Mouse (Mus musculus): ENCODE results near the gene Ranbp1. TPM values are rescaled to one million over a fixed set of nuclear protein-coding genes. Genes with fewer than 3 reads are reported as not detected.

Ranbp1 gene
- polyA plus RNA-seq, 1 experiment from 2014 or later = 1,409 TPM

DNA sequence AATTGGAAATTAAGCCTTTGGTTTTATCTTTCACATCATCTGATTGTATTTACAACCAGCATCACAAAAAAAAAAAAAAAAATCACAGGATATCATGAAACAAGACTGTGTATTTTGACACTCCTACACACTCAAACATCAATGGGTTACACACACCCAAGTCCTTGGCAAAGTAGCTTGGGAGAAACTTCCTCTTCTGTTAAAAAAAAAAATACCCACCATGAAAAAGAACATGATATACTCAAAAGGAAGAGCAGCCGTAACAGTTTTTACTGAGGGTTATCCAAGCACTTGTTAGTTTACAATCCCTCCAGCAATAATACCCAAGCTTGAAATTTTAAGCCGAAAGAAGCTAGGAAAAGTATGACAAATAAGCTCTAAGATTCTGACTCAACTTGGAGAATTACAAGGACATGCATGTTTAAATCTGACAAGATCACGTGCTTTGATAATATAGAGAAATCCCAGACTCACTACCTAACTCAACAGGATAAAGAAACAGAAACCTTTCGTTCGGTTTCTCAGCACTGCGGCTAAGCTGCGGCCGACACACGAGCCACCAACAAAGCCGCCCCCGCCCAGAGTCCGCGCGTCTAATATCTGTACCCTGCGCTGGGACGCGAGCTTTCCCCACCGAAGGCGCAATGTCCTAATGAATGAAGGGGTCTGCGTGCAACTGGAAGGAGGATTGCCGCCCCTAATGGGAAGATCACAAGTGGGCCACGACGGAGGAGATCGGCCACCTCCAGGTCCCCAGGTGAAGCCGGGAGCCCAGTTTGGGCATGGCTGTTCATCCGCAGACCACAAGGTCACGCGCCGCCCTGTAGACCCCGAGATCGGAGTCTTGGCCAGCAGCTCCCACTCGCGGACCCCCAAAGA, 772 bp downstream of the Ranbp1 start:
- H3K9me3 ChIP-seq (replicated peaks; ENCODE audit: control insufficient read depth, low read length) = no peaks in the 10 kb centered on the region
- no peaks in the 10 kb centered on the region for H3K27me3 ChIP-seq (ENCODE audit: control insufficient read depth, insufficient read depth, low read length)
- H3K9ac ChIP-seq (replicated peaks; ENCODE audit: low read length) = peak overlapping the region; percentile 98
- peak overlapping the region; percentile 89 for H3K27ac ChIP-seq (replicated peaks; ENCODE audit: low read depth, low read length)
- DNase-seq (ENCODE audit: low spot score) (peak; percentile 49), ATAC-seq (replicated peaks; ENCODE audit: insufficient number of reproducible peaks, low FRiP score, low TSS enrichment, low read depth) (no peak)
- H3K4me2 ChIP-seq (ENCODE audit: low read depth, low read length) = peak overlapping the region; percentile 63
- H3K36me3 ChIP-seq (replicated peaks; ENCODE audit: control insufficient read depth, insufficient read depth, low read depth, low read length) = peaks cover 21% of the 10 kb centered on the region
- H3K4me1 ChIP-seq (ENCODE audit: control insufficient read depth, insufficient read depth, low read length) = 0 out of 2 replicates have a peak, but pooled peaks cover 2% of the 10 kb centered on the region
- 1% methylated on average over 33 of the region's 33 CpGs for WGBS
- H3K4me3 ChIP-seq (ENCODE audit: low read depth, low read length) = peak overlapping the region; percentile 96

DNA sequence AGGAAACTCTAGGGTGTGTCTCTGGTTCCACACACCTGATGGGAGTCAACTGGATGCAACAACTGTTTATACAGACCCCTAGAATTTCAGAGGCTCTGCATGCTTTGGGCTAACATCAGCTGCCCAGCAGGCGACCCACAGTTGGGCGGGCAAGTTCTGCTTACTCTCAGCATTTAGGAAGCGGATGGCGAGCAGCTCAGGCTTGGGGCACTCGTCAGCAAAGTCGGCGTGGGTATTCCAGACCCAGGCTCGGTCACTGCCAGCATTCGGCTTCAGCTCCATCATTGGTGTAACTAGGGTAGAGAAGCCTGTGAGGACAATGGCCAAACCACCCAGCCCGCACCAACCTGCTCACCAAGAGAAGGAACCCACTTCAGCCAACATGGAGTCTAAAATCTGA, 7.0 kb downstream of the Ranbp1 start:
- H3K4me2 ChIP-seq (ENCODE audit: low read depth, low read length) = no peak overlapping the region
- no peak overlapping the region for H3K4me3 ChIP-seq (ENCODE audit: low read depth, low read length)
- peaks cover 34% of the 10 kb centered on the region for H3K36me3 ChIP-seq (replicated peaks; ENCODE audit: control insufficient read depth, insufficient read depth, low read depth, low read length)
- no peaks in the 10 kb centered on the region for H3K4me1 ChIP-seq (ENCODE audit: control insufficient read depth, insufficient read depth, low read length)
- H3K9me3 ChIP-seq (replicated peaks; ENCODE audit: control insufficient read depth, low read length) = no peaks in the 10 kb centered on the region
- H3K9ac ChIP-seq (replicated peaks; ENCODE audit: low read length) = no peak overlapping the region
- 94% methylated on average over 10 of the region's 10 CpGs for WGBS
- DNase-seq (ENCODE audit: low spot score) (no peak), ATAC-seq (replicated peaks; ENCODE audit: insufficient number of reproducible peaks, low FRiP score, low TSS enrichment, low read depth) (no peak)
- H3K27me3 ChIP-seq (ENCODE audit: control insufficient read depth, insufficient read depth, low read length) = no peaks in the 10 kb centered on the region
- no peak overlapping the region for H3K27ac ChIP-seq (replicated peaks; ENCODE audit: low read depth, low read length)

DNA sequence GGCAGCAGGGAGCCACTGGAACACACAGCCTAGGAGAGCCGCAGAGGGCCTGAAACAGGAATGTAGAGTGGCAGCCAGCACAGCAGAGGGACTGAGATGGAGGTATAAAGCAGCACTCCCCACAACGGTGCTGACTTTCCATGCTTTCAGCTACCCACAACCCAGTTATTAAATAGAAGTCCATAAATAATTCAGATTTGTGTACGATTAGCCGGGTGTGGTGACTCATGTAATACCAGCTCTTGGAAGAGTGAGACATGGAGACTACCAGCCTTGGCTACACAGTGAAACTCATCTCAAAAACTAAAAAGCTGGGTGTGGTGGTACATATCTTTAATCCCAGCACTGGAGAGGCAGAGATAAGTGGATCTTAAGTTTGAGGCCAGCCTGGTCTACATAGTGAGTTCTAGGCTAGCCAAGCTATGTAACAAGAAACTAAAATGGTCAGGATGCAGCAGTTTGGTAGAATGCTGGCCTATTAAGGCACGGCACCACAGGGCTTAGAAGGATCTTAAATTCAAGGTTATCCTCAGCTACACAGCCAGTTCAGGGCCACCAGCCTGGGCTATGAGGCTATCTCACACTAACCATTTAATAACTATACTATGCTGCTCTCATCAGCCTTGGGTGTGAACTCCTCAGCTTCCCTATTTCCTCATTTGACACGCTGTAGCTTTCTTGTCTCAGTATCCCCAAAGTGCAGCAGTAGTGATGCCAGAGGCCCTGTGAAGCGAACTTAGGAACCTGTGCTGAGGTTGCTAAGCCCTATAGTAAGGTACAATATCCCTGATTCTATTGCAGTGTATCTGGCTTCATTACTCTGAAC, 11.6 kb downstream of the Ranbp1 start:
- ATAC-seq (replicated peaks; ENCODE audit: insufficient number of reproducible peaks, low FRiP score, low TSS enrichment, low read depth) (no peak), DNase-seq (ENCODE audit: low spot score) (no peak)
- Histone ChIP-seq H3K4me3 (ENCODE audit: low read depth, low read length) (0 out of 2 replicates have a peak overlapping the region, but pooled peaks have one; percentile 5), H3K4me2 (ENCODE audit: low read depth, low read length) (no peak overlapping the region), H3K36me3 (replicated peaks; ENCODE audit: control insufficient read depth, insufficient read depth, low read depth, low read length) (peaks cover 12% of the 10 kb centered on the region; the same call in 1 of the 2 replicates), H3K27ac (replicated peaks; ENCODE audit: low read depth, low read length) (no peak overlapping the region), H3K9ac (replicated peaks; ENCODE audit: low read length) (no peak overlapping the region), H3K4me1 (ENCODE audit: control insufficient read depth, insufficient read depth, low read length) (no peaks in the 10 kb centered on the region), H3K27me3 (ENCODE audit: control insufficient read depth, insufficient read depth, low read length) (no peaks in the 10 kb centered on the region), H3K9me3 (replicated peaks; ENCODE audit: control insufficient read depth, low read length) (no peaks in the 10 kb centered on the region)
- 73% methylated on average over 7 of the region's 7 CpGs for WGBS

DNA sequence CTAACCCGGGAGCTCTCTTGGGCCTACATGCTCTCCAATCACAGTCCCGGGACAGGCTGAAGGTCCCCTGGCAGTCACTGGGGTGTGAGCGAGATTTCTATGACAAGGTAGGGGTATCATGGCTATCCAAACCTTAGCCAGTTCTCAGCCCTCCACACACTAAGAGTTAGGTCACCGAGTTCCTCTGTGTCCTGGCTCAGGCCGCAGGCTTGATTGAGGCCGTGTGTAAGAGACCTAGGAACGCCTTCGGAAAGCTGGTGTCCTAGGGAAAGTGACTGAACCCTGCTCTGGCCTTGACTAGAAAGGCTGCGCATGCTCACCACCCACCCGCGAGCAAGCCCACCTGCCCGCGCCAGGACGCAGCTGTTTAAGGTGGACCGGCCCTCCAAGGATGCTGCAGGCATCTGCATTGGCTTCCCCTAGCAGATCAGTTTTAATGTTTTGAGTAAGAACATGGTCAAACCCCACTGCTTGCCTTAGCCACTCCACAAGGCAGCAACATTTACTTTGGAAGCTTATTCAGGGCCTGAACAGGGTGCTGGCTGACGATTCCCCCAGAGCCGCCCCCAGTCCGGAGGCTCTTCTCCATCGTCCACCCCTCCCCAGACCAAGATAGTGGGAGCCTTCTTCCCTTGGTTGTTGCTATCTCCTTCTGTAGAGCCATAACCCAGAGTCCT, 13.0 kb downstream of the Ranbp1 start:
- H3K36me3 ChIP-seq (replicated peaks; ENCODE audit: control insufficient read depth, insufficient read depth, low read depth, low read length) = peaks cover 9% of the 10 kb centered on the region; the same call in 1 of the 2 replicates
- 4% methylated on average over 19 of the region's 19 CpGs for WGBS
- peak; percentile 58 for ATAC-seq (replicated peaks; ENCODE audit: insufficient number of reproducible peaks, low FRiP score, low TSS enrichment, low read depth)

DNA sequence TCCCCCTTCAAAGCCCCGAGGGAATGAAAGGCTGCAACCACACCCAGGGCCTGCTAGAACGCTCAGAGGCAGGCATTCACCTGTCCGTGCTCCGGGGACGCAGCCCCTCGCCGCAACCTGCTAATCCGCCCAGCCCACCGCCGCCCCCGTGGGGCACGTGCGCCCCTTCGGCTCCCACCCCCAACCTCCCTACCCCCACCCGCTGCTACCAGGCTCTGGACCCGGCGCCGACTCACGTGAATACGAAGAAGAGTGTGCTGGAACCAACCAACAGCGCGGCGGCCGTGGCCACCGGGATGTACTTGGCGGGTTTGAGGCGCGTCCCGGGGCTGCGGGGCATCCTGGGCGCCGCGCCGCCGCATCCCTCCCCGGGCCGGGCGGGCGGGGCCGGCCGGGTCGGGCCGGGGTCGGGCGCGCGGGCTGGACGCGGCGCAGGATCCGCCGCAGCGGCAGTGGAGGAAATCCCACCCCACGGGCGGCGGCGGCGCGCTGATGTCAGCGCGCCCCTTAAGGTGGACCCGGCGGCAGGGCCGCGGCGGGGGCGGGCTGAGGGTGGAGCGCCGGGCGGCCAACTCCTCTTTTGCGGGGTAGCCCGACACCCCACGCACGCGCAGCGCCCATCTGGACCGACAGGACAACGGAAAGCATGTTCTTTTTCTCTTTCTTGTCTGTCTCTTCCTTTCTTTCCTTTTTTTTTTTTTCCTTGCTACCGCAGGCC, 13.7 kb downstream of the Ranbp1 start, which contains the start of gene Zdhhc8:
Gene Zdhhc8, minus strand, starts transcription at position 466 of the 718 bp plus-strand sequence.
- no peaks in the 10 kb centered on the region for H3K9me3 ChIP-seq (replicated peaks; ENCODE audit: control insufficient read depth, low read length)
- under 1% methylated on average over 39 of the region's 79 CpGs for whole genome bisulfite sequencing

More for the DNA sequence above, 13.0 kb downstream of the Ranbp1 start:
- Histone ChIP-seq H3K4me1 (ENCODE audit: control insufficient read depth, insufficient read depth, low read length) (no peaks in the 10 kb centered on the region), H3K9ac (replicated peaks; ENCODE audit: low read length) (peak overlapping the region; percentile 85), H3K27me3 (ENCODE audit: control insufficient read depth, insufficient read depth, low read length) (no peaks in the 10 kb centered on the region), H3K27ac (replicated peaks; ENCODE audit: low read depth, low read length) (peak overlapping the region; percentile 71), H3K9me3 (replicated peaks; ENCODE audit: control insufficient read depth, low read length) (no peaks in the 10 kb centered on the region), H3K4me2 (ENCODE audit: low read depth, low read length) (peak overlapping the region; percentile 82), H3K4me3 (ENCODE audit: low read depth, low read length) (peak overlapping the region; percentile 94)
- peak; percentile 77 for DNase-seq (ENCODE audit: low spot score)

DNA sequence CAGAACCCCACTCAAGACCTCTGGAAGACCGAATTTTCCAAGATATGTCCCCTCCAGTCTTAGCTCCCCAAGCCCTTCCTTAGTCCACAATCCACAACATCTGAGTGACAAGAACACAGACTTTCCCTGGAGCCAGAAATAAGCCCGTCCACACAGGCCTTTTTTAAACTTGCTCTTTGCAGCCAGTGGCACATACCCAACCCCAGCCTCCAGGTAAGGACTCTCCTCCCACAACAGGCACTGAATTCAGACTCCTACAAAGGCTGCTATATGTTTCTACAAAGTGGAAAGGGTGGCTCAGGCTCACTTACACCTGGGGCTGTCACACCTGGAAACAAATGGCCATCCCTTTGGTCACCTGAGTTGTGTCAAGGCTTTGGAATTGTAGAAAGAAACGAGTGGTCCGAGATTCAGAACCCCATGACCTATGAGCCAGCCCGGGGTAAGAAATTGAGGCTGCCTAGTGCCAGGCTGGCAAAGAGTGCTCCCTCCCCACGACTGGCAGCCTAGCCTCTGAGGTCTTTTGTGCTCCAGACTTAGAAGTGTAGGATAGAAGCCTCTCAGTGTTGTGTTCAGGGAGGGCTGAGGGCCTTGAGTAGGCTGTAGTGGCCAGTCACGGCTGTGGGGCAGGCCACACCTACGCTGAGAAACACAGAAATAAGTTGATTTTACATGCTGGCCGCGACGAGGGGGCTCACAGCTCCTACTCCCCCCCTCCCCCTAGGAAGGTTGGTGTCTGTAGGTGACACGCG, 14.4 kb downstream of the Ranbp1 start:
- Histone ChIP-seq H3K36me3 (replicated peaks; ENCODE audit: control insufficient read depth, insufficient read depth, low read depth, low read length) (peaks cover 3% of the 10 kb centered on the region; the same call in 1 of the 2 replicates), H3K9me3 (replicated peaks; ENCODE audit: control insufficient read depth, low read length) (no peaks in the 10 kb centered on the region), H3K4me2 (ENCODE audit: low read depth, low read length) (peak overlapping the region; percentile 82), H3K4me3 (ENCODE audit: low read depth, low read length) (peak overlapping the region; percentile 94), H3K9ac (replicated peaks; ENCODE audit: low read length) (peak overlapping the region; percentile 85), H3K27ac (replicated peaks; ENCODE audit: low read depth, low read length) (no peak overlapping the region), H3K4me1 (ENCODE audit: control insufficient read depth, insufficient read depth, low read length) (no peaks in the 10 kb centered on the region), H3K27me3 (ENCODE audit: control insufficient read depth, insufficient read depth, low read length) (no peaks in the 10 kb centered on the region)
- DNase-seq (ENCODE audit: low spot score) (no peak), ATAC-seq (replicated peaks; ENCODE audit: insufficient number of reproducible peaks, low FRiP score, low TSS enrichment, low read depth) (peak; percentile 22; the same call in 1 of the 2 replicates)
- WGBS = 20% methylated on average over 13 of the region's 13 CpGs

More for the DNA sequence above, 13.7 kb downstream of the Ranbp1 start, which contains the start of gene Zdhhc8:
- Histone ChIP-seq H3K4me2 (ENCODE audit: low read depth, low read length) (peak within 1 kb of the TSS; percentile 82), H3K4me3 (ENCODE audit: low read depth, low read length) (peak within 1 kb of the TSS; percentile 94), H3K36me3 (replicated peaks; ENCODE audit: control insufficient read depth, insufficient read depth, low read depth, low read length) (peaks cover 5% of the 10 kb centered on the region; the same call in 1 of the 2 replicates), H3K27ac (replicated peaks; ENCODE audit: low read depth, low read length) (peak within 1 kb of the TSS; percentile 71), H3K4me1 (ENCODE audit: control insufficient read depth, insufficient read depth, low read length) (no peaks in the 10 kb centered on the region), H3K9ac (replicated peaks; ENCODE audit: low read length) (peak within 1 kb of the TSS; percentile 85), H3K27me3 (ENCODE audit: control insufficient read depth, insufficient read depth, low read length) (no peaks in the 10 kb centered on the region)
- DNase-seq (ENCODE audit: low spot score) = peak; percentile 81
- peak; percentile 59 for ATAC-seq (replicated peaks; ENCODE audit: insufficient number of reproducible peaks, low FRiP score, low TSS enrichment, low read depth)

Data from embryonic facial prominence, embryonic 11.5 days (tissue).